Mouse (Mus musculus) heart, adult 11 months (tissue): ENCODE measurements at regions not wholly inside any gene's neighbourhood (a gene's known extent, or its start where the extent isn't known, plus 50 kb on each side); places are given as distances from the start of the nearest gene placed in this dataset.
A peak's percentile ranks its signal among the peaks of the same experiment; 100 is the strongest.

Experiments used
- DNase-seq: peaks from one replicate; pipeline ENCODE4 v3.0.0; 2022

DNA sequence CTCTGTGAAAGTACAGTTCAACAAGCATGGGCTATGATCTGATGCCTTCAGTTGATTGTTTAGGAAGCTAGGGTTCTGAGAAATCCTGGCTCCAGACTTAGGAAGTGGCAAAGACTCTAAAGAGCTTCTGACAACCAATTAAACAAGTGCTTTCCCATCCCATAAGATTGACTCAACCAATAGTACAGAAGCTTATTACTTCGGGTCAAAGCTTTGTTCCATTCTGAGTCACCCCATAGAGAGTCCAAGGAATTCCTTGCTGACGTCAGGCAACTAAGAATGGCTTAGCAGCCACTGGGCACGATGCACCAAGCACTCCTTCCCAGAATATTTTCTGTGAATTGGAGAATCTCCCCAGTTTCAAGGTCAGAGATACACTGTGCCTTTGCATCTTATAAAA, 59.0 kb upstream of the Ntm start:
- no peak for DNase-seq

DNA sequence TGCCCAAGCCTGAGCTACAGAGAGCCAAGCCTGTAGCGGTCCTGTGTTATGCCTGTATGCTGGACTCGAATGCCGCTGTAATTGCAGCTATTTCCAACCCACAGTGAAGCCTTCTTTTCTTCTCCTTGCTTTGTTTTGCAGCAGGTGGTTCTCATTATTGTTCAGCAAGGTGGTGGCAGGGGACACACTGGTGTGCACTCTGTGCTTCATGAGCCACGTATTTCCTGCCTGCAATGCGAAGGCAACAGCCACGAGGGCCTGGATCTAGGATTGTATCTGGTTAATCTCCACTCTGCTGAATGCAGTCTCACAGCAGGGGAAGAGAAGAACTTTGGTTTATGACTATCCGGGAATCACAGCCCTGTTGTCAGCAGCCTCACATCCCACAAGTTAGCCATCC, 62.3 kb upstream of the Ntm start:
- DNase-seq, result no peak

DNA sequence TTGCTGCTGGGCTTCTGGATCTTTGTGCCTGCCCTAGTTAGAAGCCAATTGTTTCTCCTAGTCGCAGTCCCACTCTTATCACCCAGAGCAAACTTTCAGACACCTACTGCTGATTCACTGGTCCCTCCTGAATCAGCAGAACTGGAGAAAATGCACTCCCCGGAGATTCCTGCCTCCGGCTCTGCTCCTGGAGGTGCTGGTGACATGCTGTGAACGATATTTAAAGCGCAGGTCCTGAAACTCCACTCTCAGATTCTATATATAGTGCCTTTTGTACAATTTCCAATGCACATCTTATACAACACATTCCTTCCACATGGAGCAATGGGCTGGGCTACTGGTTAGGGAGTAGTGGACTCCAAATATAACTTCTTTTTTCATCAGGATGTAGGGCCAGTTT, 64.0 kb upstream of the Ntm start:
- DNase-seq, result no peak

DNA sequence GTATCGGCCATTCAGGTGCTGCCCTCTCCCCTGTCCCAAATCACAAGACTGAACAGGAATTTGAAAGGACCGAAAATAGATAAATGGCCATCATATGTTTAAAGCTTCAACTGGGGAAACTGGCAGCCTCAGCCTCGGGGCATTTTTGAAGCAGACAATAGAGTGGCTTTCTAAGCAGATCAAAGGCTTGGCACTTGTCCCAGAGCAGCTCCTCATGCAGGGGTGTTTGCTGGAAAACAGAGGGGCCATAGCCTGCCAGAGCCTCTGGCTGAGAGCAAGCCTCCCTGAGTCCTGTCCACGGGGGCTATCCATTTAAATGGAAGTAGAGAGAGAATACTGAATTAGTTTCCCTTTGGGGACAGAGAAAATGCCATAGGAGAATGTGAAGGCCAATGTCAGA, 77.5 kb upstream of the Ntm start:
- no peak for DNase-seq

GRCm38 (mm10) chr9:30064551-30064950, 101.6 kb upstream of the Ntm start:
- DNase-seq, result no peak

DNA sequence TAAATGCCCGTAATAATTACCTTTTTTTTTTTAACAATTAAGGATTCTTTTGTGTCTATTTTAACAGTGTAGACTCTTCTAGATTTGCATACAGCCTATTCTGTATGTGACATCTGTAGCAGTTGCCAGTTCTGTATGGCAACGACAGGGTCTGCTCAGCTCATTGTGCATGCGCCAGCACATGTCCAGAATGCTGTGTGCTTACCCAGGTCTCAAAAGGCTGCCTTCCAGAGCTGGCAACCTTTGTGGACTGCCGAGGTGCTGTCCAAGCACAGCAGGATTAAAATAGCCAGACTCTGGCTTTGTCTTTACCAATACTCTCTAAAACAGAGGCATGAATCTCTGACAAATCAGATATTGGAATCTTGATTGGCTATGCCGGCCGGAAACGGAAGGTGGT, 105.0 kb upstream of the Ntm start:
- no peak for DNase-seq

DNA sequence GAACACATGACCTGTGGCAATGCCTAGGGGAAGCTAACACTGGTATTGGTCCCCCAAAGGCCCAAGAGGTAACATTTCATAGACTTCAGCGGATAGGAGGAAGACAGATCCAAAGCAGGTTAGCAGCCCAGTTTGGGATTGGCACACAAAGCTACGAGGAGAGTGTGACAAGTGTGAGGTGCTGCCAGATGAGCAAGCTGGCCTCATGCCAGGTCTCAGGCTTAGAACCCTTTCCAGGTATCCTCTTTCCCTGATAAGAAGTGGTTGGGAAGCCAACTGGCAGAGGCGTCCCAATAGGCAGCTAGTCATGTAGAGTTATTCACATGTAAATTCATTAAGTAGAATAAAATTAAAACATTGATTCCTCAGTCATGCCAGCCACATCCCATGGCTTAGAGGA, 112.3 kb upstream of the Ntm start:
- peak; percentile 91 for DNase-seq

DNA sequence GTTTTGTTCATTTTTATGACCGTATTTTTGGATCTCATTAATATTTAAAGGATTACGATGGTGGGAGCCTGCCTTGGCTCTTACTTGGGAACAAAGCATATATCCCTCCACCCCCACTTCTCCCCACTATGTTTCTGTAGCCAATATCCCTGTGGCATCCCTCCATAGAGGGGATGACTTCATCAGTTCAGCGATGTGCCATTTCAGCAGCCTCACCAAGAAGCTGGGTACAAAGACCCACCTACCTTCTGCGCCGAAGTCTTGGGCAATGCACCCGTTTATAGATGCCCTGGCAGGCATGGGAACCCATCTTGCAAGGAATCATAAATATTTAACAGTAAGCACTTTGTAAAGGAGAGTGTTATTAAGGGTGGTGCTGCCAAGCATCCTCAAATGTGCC, 113.1 kb upstream of the Ntm start:
- DNase-seq, result no peak

- DNase-seq, result no peak
Measured at GRCm38 (mm10) chr9:30076482-30076881, 113.5 kb upstream of the Ntm start.

GRCm38 (mm10) chr9:30101942-30102341, 139.0 kb upstream of the Ntm start:
- DNase-seq, result peak; percentile 27

DNA sequence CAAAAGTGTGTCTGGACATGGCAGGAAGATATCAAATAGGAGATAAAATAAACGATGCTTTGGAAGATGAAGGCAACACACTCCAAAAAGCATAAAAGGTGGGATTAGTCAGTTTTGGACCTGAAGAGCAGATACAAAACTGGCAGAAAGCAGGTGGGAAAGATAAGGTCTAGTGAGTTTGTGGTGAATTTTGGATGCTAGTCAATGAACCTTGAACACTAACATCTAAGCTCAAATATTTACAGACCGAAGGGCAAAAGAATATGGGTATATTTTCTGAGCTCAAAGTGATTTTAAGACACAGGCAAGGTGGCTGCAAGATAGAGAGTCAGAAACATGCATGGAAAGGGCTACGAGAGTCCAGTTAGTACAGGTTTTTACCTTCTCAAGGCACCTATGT, 159.4 kb upstream of the Ntm start:
- no peak for DNase-seq

DNA sequence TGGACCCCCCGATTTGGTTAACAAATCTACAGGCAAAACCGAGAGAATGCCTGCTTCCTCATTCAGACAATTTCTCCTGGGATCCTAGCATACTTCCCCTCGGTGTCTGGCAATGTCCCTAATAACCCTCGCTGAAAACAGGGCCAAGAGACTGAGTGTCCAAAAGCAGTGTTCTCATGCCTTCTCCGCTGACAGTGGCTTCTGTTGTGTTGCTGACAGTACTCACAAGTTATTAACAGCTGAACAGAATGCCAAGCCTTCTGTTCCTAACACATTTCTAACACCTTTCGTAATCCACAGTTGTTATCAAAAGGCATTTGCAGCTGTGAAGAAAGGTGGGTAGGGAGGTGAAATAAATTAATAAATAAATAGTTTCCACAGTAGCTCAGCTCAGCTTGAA, 166.2 kb upstream of the Ntm start:
- peak; percentile 70 for DNase-seq

DNA sequence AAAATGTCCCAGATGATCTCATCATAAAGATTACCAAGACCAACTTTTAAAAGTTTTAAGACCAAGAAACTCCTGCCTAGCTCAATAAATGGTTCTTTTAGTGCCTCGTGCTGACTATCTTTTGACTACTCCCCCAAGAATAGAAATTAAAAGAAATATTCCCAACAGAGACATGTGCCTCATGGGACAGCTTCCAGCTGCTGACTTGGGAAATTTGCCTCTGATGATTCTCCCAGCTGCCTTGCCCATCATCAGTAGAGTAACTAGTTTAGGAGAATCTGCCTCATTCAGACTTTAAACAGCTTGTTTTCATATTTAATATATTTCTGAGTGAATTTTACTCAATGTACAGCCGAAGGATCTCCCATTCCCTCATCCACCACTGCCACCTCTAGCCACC, 168.7 kb upstream of the Ntm start:
- peak; percentile 16 for DNase-seq

DNA sequence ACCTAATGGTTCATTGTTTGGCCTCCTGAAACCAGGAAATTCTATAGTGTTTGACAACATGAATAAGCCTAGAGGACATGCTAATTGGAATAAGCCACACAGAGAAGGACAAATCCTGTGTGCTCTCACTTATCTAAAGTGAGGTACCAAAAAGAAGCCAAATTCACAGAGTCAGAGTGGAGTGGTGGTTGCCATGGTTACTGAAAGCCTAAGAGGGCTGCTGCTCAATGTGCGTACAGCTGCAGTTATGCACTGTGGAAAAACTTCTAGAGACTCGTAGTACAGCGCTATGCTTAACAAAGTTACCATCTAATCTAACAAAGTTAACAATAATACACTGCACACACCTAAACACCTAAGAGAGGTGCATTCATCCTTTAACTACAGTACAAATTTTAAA, 171.4 kb upstream of the Ntm start:
- no peak for DNase-seq

DNA sequence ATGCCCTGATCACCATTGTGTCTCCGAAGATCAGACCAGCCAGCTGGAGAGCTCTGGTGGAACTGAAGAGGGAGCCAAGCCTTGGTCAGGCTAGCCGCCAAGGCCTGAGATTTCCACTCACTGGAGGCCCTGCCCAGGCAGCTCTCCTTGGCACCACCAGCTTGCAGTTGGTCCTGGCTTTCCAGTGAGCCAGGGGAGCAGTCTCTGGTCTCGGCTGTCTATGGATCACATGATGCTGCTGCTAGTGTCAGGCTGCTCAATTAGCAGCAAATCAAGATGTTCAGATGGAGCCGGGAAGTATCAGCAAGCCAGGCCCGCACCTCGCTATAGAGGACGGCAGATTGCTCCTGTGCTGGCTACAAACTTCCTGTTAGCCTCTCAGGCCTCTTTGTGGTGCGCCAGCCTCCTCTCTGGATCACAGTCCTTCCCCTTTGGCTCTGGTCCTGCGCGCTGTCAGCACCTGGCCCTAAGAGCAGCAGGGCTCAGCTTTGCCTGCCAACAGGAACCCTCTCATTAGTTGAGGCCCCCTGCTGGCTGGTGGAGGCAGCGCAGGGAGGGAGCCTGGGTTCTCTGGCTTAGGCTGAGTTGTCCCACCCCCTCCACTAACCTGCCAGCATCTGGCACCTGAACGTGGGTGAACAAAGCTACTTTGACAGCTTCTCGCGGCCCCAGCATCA, 174.8 kb upstream of the Ntm start:
- peak; percentile 99 for DNase-seq

- peak; percentile 92 for DNase-seq
Measured at GRCm38 (mm10) chr9:30140188-30140587, 177.2 kb upstream of the Ntm start.

- peak; percentile 61 for DNase-seq
Measured at GRCm38 (mm10) chr9:30141186-30141585, 178.2 kb upstream of the Ntm start.

DNA sequence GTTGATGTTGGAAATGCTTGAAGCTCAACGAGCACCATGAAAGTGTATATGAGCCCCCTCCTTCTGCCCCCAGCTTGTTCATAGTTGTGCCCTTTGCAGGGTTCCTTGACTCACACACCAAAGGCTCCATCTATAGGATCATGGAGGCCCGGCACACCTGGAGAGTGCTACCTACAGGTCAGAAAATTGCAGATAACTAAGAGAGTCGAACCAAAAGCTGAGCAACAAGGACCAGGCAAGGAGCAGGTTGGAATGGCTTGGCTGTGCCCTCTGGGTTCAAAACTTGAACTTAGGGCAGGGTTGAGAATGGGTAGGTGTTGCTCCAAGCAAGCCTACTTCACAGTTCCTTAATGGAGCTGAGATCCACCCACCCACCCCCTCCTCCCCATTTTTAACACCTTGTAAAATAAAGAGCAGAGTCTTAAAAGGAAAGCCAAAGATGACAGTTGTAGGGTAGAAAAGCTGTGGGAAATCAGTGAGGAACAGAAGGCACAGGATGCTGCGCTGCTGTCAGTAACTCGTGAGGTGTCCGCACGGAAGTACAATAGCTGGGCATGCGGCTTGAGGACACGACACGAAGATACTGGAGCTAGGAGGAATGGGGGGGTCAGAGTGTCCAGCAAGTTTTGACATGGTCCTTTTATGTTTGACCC, 180.0 kb upstream of the Ntm start:
- peak; percentile 61 for DNase-seq

DNA sequence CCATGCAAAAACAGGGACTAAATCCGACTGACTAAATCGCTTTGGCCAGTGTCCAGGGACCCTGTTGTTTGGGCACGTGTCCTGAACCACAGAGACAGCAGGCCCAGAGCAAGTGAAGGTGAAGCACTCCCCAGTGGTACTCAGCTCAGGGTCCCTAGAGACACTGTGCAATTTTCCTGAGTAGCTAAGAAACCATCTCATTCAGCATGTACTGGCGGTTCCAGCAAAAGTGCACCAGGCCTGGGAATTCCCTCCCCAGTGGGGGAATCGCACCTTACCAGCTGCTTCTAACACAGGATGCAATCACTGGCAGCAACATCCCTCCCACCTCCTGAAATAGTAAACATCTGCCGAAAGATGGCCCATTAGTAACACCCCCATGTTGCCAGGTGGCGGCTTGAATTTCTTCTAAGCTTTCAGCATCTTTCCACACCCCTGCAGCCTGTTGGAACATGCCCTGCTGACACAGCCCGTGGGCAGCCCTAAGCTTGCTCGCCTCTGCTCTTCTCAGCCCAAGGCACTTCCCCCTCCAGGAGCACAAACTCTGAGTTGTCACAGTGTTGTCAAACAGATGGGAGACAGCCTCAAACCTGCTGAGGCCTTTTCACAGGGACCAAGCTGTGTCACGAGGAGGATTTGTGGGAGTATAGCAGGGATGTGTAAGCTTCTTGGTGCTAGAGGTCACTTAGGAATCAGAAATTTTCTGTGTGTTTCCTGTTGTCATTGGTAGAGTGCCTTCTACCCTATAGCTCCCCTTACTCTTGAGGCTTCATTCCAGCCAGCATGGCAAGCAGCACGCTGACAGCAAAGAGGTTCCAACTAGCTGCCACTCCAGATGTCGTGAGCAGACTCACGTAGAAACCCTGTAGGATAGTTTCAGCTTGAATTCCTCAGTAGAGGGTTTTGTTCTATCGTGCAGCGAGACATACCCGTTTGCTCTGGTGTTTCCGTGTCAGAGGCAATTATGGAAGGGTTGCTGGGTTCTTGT, 186.8 kb upstream of the Ntm start:
- DNase-seq, result peak; percentile 74

DNA sequence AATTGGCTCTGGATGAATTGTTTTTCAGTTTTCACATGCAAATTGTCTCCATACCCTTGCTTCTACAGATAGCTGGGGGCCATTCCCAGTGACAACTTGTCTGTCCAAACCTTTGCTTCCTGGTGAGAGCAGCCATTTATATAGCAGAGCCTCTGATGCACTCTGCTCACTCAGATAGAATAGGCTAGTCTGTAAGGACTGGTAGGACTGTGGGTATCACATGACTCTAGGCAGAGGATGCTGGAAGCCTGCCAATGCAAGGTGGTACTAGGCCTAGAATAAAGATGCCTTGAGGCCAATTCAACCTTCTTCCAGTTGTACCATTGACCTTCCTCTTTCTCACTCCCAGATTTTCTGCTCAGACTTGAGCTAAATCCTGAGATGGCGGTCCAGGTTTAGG, 188.2 kb upstream of the Ntm start:
- DNase-seq, result peak; percentile 23

- peak; percentile 56 for DNase-seq
Measured at GRCm38 (mm10) chr9:30166235-30166752, 203.4 kb upstream of the Ntm start.

DNA sequence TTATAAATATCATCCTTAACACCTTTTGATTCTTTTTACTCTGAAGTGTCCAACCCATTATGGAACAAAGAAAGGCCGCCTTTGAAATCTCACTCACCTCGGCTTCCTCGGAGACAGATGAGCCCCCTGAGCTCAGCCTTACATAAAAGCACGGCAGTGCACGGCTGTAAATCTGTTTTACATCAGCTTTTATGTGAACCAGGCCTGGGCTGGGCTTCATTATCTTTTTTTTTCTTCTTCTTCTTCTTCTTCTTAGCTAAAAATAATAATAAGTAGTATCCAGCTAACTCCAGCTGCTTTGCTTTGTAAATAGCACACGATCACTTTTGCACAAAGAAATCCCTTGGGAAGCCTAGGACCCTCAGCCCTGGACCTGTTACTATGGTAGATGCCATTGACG, 204.3 kb upstream of the Ntm start:
- DNase-seq, result peak; percentile 54

- DNase-seq, result peak; percentile 18
Measured at GRCm38 (mm10) chr9:30174646-30175045, 211.7 kb upstream of the Ntm start.

DNA sequence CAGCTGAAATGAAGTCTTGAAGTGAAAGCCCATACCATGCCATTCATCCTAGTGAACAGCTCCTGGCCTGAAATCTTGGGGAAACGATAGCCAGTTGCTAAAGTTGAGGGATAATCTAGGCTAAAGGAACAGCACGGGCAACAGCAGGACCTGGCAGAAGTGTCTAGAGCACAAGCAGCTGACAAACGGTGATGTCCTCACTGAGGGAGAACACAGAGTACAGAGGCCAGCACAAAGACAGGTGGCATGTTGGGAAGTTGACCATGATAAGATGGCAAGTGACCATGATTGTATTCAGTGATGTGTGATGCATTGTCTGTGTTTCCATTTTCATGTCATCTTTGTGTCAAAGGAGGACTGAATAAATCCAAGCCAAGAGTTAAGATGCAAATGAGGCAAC, 212.4 kb upstream of the Ntm start:
- peak; percentile 76 for DNase-seq
